Mouse (Mus musculus): ENCODE measurements around the gene Bcl2l15. TPM values are rescaled to one million over a fixed set of nuclear protein-coding genes. Genes with fewer than 3 reads are reported as not detected.
"Not testable (repeated sequence)": the region's sequence is repeated elsewhere in the genome, so short reads cannot be mapped to it uniquely, and the experiment has no call there.

The Bcl2l15 gene
- polyA plus RNA-seq, 1 experiment, result 159 TPM

DNA sequence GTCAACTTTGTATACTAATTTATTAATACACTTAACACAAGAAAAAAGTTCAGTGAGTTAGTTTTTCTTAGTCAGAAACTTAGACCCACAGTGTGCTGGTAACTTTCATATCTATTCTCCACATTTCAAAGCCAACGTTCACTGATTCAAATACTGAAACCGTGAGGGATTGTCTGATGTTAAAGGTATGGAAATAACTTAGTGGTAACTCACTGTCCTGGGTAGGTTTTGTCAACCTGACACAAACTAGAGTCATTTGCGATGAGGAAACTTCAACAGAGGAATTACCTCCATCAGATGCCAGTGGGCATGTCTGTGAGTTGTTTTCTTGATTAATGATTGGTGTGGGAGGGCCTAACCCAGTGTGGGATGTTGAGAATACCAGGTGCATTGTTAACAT lies 3.4 kb upstream of the Bcl2l15 start:
- WGBS, result 78% methylated on average over 3 of the region's 3 CpGs
- no peak for DNase-seq (ENCODE audit: low read depth, low spot score)

- not testable (repeated sequence) for DNase-seq (ENCODE audit: low read depth, low spot score)
- 85% methylated on average over 1 of the region's 1 CpGs for WGBS
These were observed 1.7 kb upstream of the Bcl2l15 start for GRCm38 (mm10) chr3:103830681-103831080.

DNA sequence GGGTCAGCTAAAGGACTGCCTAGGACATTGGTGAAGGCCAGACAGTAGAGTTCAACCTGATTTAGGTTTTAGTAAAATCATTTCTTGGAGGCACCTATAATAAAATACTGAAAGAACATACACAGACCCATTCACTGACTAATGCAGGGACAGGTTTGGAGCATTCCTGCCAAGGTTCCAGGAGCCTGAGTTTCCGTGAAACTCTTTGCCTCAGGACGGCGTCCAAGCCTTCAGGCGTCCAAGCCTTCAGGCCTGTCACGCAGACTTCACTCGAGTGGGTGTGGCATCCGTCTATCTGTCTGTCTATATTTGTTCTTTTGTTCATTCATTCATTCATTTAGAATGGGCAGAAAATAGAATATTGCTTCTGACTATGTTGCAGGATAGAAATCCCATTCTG lies 1.3 kb upstream of the Bcl2l15 start:
- WGBS, result 80% methylated on average over 7 of the region's 7 CpGs
- no peak for DNase-seq (ENCODE audit: low read depth, low spot score)

- DNase-seq (ENCODE audit: low read depth, low spot score), result no peak
- WGBS, result 66% methylated on average over 2 of the region's 2 CpGs
These were observed 1.6 kb downstream of the Bcl2l15 start for GRCm38 (mm10) chr3:103834001-103834400.

- 75% methylated on average over 6 of the region's 6 CpGs for WGBS
- no peak for DNase-seq (ENCODE audit: low read depth, low spot score)
These were observed 3.0 kb downstream of the Bcl2l15 start for GRCm38 (mm10) chr3:103835272-103835950.

DNA sequence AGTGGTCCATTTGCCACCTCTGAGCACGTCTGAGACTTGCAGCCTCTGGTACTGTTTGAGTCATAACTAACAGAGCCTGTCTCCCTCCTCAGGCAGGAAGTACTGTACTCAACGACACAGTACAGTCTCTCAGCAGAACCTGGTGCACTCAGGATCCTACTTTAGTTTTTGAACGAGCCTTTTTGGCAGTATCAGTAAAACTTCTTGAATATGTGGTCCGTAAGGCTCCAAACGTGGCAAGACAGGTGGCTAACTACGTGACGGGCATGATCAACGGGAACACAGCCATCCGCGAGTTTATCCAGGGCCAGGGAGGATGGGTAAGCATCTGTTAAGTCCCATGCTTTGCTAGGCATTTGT lies 3.5 kb downstream of the Bcl2l15 start:
- DNase-seq (ENCODE audit: low read depth, low spot score), result no peak
- WGBS, result 72% methylated on average over 10 of the region's 10 CpGs

DNA sequence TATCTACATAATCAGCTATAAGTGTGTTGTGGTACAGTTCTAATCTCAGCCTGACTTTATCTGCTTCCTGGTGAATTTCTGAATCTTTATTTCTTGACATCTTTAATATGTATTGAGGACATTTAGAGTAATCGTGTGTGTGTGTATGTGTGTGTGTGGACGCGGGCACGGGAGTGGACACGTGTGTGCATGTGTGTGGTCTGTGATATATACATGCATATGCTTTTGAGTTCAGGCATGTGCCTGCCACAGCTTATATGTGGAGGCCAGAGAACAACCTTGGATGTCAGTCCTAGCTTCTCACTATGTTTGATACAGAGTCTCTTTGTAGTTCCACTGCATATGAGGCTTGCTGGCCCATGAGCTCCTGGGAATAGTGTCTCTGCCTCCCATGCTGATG lies 4.1 kb downstream of the Bcl2l15 start:
- WGBS, result 88% methylated on average over 5 of the region's 5 CpGs

DNA sequence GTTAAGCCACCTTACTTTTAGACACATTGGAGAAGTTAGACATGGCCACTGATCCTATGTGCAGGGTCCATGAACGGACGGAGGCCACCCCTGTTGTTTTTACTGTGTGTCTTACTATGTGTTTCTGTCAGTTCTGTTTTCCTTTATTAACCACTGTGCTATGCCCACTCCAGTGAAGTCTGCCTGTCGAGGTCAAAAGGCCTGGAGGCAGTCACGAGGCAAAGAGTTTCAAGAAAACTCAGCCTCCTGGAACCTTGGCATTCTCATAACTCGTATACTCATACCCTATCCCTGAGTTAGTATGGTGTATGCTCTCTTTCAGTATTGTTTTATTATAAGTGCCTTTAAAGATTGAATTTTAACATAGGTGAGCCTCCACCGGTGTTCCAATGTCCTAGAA lies 7.3 kb downstream of the Bcl2l15 start:
- DNase-seq (ENCODE audit: low read depth, low spot score), result no peak
- WGBS, result 90% methylated on average over 6 of the region's 6 CpGs

More for the DNA sequence above, 4.1 kb downstream of the Bcl2l15 start:
- DNase-seq (ENCODE audit: low read depth, low spot score), result no peak

DNA sequence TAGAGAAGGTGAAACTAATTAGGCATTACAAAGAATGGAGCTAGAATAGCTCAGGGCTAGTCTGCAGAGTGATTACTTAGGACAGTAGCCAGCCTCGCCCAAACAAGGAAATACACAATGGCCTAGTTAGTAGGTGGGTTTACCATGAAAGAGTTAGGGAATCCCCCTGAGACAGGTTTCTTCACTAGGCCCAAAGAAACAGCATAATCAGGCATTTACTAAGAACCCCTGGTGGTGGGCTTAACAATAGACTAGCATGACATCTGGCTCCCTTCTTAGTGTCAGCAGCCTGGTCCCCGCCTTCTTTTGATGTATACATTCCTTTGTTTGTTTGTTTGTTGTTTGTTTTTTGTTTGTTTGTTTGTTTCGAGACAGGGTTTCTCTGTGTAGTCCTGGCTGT lies 7.8 kb downstream of the Bcl2l15 start:
- not testable (repeated sequence) for DNase-seq (ENCODE audit: low read depth, low spot score)
- WGBS, result 81% methylated on average over 3 of the region's 3 CpGs

DNA sequence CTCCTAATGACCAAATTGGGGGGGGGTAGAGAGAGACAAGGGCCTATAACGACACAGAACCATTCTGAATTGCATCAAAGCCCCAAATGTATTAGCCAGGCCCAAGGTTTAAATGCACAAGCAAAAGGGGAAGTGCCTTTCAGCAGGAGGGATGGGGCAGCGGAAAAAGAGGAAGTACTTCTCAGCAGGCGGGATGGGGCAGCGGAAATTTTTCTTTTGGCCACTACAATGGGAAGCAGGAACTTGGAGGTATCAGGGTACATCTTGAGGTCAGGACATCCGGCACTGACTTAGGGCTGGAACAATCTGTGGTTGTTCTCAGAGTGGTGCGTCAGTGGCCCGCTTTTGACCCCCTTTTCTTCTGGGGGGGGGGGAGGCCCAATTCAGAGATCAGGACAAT lies 8.5 kb downstream of the Bcl2l15 start:
- WGBS, result 92% methylated on average over 7 of the region's 7 CpGs
- not testable (repeated sequence) for DNase-seq (ENCODE audit: low read depth, low spot score)

DNA sequence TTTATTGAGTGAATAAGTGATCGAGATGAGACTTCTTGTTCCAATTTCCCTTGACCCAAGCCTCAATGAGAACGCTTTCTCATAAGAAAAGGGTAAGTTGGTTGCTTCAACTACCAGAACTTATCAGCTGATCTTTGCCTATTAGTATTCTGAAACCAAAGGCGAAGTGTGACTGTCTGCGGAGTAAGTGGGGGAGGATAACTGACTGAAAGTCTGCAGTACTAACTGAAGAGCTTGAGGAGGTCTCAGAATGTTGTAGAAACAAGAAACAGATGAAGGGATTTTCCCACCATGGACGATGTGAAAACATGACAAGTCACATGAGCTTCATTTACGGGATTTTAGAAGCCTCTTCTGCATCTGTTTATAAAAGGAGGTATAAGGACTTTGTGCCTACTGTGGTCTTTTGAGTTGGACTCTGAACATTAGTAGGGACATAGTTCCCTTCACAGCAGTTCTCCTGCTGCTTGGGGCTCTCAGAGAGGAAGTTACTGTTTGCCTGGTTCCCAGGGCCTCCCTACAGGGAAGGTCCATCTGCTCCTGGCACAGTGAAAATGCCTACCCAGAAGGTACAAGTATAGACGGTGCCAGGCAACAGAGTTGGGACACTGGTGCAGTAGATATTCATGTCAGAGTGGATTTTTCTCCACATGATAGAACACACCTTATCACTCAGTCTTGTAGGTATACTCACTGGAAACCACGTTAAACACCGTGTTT lies 18.4 kb downstream of the Bcl2l15 start:
- DNase-seq (ENCODE audit: low read depth, low spot score), result no peak
- 63% methylated on average over 9 of the region's 9 CpGs for WGBS

DNA sequence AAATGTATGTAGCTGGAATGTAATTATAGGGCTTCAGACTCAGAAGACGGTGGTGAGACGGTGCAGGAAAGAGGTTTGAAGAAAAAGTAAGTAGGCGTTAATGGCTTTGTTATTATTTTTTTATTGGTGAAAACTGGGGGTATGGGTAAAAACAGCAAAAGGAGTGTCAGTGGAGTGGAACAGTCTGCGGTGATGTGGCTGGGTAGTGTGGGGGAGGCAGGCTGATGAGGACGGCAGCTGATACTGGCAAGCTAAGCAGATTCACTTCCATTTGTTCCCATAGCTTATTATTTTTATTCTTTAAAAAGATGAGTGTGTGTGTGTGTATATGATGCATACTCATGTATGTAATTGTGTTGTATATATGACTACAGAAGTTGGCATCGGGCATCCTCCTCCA lies 19.1 kb downstream of the Bcl2l15 start:
- no peak for DNase-seq (ENCODE audit: low read depth, low spot score)
- WGBS, result 87% methylated on average over 6 of the region's 6 CpGs

DNA sequence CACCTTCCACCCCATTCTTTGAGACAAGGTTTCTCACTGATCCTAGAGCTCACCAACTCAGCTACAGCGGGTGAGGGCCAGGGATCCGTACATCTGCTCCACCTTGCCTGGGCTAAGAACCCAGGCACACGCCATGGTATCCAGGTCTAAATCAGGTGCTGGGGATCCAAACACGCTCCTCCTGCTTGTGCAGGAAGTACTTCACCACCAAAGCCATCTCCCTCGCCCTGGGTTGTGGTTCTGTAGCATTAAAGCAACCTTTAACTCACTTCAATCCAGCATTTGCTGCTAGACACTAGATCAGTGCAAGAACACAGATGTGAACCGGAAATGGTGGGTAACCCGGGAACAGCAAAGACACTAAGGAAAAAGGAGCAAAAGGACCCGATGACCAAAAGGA lies 19.5 kb downstream of the Bcl2l15 start:
- WGBS, result 79% methylated on average over 8 of the region's 8 CpGs
- no peak for DNase-seq (ENCODE audit: low read depth, low spot score)

GRCm38 (mm10) chr3:103852565-103853299 lies 20.3 kb downstream of the Bcl2l15 start:
- DNase-seq (ENCODE audit: low read depth, low spot score), result no peak
- WGBS, result 43% methylated on average over 3 of the region's 3 CpGs

- DNase-seq (ENCODE audit: low read depth, low spot score), result no peak
- 70% methylated on average over 8 of the region's 8 CpGs for WGBS
These were observed 21.4 kb downstream of the Bcl2l15 start for GRCm38 (mm10) chr3:103853804-103854203.

GRCm38 (mm10) chr3:103857036-103857805 lies 24.8 kb downstream of the Bcl2l15 start:
- whole genome bisulfite sequencing, result 83% methylated on average over 7 of the region's 7 CpGs
- no peak for DNase-seq (ENCODE audit: low read depth, low spot score)

GRCm38 (mm10) chr3:103857977-103858563 lies 25.7 kb downstream of the Bcl2l15 start:
- 92% methylated on average over 6 of the region's 6 CpGs for WGBS
- no peak for DNase-seq (ENCODE audit: low read depth, low spot score)

DNA sequence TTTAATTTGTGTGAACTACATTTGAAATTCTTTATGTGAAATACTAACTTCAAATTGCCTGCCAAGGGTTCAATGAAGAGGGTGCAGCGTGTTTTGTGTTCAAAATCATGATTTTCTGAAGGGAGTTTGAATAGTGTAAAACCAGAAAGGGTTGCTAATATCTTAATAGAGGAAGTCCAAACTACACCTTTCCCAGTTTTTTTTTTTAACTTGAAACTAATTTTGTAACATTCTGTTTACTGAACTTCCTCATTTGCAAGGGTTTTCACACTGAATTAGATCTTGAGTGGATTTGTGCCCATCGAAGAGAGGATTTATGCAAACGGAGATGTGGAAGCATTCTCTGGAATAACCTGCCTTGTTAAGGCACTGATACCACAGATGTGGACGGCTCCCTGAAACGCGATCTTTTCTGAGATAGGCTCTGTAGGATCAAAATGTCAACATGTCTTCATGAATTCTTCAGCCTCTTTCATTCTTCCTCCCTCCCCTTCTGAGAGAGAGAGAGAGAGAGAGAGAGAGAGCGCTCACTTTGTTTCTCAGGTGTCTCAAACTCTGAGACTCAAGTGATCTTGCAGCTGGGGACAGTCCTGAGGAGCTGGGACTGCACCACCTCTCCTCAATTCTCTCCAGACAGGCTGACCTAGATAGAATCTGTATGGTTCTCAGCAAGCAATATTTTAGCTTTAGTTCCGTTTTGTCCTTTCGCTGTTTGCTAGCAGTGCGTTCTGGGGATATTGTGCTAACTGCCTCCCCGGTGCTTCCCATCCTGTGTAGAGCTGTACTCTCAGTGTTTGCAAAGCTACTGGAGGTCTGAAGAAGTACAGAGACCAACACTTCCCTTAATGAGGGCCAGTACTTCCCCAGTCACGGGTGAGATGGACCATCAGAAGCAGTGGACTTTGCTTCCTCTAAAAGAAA lies 26.7 kb downstream of the Bcl2l15 start, which contains the start of gene Ptpn22:
Gene Ptpn22, plus strand, starts transcription at position 915 of the 921 bp plus-strand sequence.
- DNase-seq (ENCODE audit: low read depth, low spot score), result no peak
- 58% methylated on average over 12 of the region's 12 CpGs for WGBS

Data from large intestine, adult 2 months (tissue).